Mouse (Mus musculus): ENCODE measurements around the gene Tmem270. TPM values are rescaled to one million over a fixed set of nuclear protein-coding genes. Genes with fewer than 3 reads are reported as not detected.
A peak's percentile ranks its signal among the peaks of the same experiment; 100 is the strongest.

Tmem270 gene
- polyA plus RNA-seq (2012; ENCODE audit: insufficient read depth, low replicate concordance): not detected in 2 replicates

GRCm38 (mm10) chr5:134906633-134907032, at the start of gene Tmem270:
TSS of gene Tmem270 (minus strand) at chr5:134906733.
- H3K9me3 ChIP-seq: peaks cover 6% of the 10 kb centered on the region; the same call in 1 of the 2 replicates
- H3K27me3 ChIP-seq (replicated peaks): peaks cover 20% of the 10 kb centered on the region
- no peaks in the 10 kb centered on the region for H3K36me3 ChIP-seq (replicated peaks; ENCODE audit: low read length)
- peaks cover 39% of the 10 kb centered on the region for H3K4me1 ChIP-seq
- H3K4me3 ChIP-seq (replicated peaks): no peak within 1 kb of the TSS
- no peak for TF ChIP-seq FLI1 (IDR thresholded peaks at IDR 0.05; ENCODE audit: low read length)
- TF ChIP-seq GATA1 (IDR thresholded peaks at IDR 0.05; ENCODE audit: borderline replicate concordance, low read length): no peak

DNA sequence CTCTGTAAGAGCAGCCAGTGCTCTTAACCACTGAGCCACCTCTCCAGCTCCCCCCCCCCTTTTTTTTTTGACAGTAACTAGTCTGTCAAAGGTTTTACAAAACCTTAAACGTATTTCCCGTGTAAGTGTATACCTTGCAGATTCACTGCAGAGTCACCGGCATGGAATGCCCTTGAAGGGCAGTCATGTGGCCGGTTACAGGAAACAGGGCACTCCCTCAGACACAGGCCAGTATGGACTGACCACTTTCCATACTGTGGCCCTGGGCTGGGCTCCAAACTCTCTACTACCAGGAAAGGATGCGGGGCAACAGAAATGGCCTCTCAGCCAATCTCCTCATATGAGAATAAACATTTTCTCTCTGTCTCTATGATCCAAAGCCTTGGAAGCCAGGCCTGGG, 49.0 kb upstream of the Tmem270 start:
- Histone ChIP-seq H3K4me3 (replicated peaks) (no peak overlapping the region), H3K36me3 (replicated peaks; ENCODE audit: low read length) (no peaks in the 10 kb centered on the region), H3K27me3 (replicated peaks) (no peaks in the 10 kb centered on the region), H3K9me3 (no peaks in the 10 kb centered on the region), H3K4me1 (peaks cover 94% of the 10 kb centered on the region)
- no peak for TF ChIP-seq FLI1 (IDR thresholded peaks at IDR 0.05; ENCODE audit: low read length)
- TF ChIP-seq GATA1 (IDR thresholded peaks at IDR 0.05; ENCODE audit: borderline replicate concordance, low read length): no peak

DNA sequence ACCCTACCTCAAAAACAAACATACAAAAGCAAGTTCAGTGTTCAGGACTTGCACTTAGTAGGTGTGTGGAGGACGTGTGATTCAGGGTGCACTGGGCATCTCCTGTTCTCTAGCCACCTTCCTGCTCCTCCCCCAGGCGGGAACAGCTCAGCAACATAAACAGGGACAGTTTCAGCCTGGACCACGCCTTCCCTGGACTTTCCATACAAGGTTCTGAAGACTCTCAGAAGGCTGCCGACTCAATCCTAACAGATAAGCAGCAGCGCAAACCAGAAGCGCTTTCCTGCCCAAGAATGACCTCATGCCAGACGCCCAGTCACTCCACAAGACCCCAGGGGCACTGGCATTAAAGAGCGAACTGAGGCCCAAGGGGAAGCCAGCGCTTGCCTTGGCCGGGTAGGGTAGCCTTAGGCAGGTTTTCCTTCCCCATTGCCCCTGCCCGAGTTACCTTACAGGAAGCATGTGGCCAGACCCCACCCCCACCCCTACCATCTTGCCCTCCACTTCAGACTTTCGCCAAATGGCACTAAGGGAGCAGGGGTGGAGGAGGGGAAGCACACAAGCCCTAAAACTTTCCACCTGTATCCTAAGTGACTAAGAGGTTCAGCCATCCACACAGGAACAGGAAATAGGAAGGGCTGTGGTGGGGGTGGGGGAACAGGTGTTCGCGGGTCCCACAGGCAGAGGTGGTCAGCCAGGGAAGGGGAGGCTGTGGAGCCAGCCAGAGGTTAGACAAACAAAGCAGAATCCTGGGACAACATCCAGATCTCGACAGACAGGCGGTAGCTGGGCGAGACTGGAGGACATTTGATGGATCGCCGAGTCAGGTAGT, 44.7 kb upstream of the Tmem270 start:
- Histone ChIP-seq H3K27me3 (replicated peaks) (peaks cover 3% of the 10 kb centered on the region), H3K9me3 (no peaks in the 10 kb centered on the region), H3K36me3 (replicated peaks; ENCODE audit: low read length) (no peaks in the 10 kb centered on the region), H3K4me1 (peaks cover 83% of the 10 kb centered on the region), H3K4me3 (replicated peaks) (peak overlapping the region; percentile 85)
- no peak for TF ChIP-seq FLI1 (IDR thresholded peaks at IDR 0.05; ENCODE audit: low read length)
- no peak for TF ChIP-seq GATA1 (IDR thresholded peaks at IDR 0.05; ENCODE audit: borderline replicate concordance, low read length)

DNA sequence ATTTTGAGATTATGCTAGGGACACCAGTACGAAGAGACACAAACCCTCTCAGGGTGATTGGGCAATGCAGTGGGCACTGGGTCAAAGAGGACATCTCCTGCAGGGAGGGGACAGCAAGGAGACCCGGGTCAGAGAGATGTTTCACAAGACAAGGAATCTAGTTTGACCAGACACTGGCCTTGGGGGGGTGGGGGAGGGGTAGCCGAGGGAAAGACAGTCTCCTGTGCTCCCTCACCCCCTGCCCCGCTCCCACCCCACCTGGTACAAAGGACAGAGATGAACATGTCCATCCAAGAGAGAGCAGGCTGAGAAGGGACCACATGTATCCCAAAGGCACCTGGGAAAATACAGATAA, 41.5 kb upstream of the Tmem270 start:
- Histone ChIP-seq H3K36me3 (replicated peaks; ENCODE audit: low read length) (no peaks in the 10 kb centered on the region), H3K4me1 (peaks cover 80% of the 10 kb centered on the region), H3K4me3 (replicated peaks) (no peak overlapping the region), H3K27me3 (replicated peaks) (peaks cover 11% of the 10 kb centered on the region), H3K9me3 (no peaks in the 10 kb centered on the region)
- TF ChIP-seq GATA1 (IDR thresholded peaks at IDR 0.05; ENCODE audit: borderline replicate concordance, low read length): no peak
- TF ChIP-seq FLI1 (IDR thresholded peaks at IDR 0.05; ENCODE audit: low read length): no peak

DNA sequence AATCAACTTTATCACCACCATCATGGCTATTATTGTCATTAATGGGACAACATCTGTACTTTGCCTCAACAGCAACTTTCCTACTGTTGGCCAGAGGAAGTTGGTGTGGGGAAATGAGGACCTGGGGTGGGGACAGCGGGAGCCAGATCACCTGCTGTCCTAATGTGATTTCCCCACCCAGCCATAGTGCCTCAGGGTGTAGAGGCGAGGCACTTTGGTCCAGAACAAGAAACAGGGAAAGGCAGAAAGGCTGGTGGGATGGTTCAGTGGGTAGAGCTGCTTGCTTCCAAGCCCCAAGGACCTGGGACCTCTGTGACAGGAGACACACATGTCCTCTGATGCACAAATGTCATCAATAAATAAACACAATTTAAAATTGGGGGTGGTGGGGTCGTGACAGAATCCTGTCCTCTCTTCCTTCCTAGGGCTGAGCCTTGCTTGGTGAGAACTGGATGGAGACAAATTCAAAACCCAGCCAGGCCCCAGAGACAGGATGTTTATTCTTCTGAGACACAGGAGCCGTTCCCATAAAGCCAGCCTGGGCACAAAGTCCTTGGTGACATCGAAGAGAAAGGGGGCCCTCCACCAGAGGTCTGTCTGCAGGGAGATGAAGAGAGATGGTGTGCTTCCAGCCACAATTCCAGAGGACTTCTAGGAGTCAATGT, 41.0 kb upstream of the Tmem270 start:
- H3K9me3 ChIP-seq: no peaks in the 10 kb centered on the region
- peaks cover 80% of the 10 kb centered on the region for H3K4me1 ChIP-seq
- H3K36me3 ChIP-seq (replicated peaks; ENCODE audit: low read length): no peaks in the 10 kb centered on the region
- H3K4me3 ChIP-seq (replicated peaks): no peak overlapping the region
- H3K27me3 ChIP-seq (replicated peaks): peaks cover 11% of the 10 kb centered on the region
- no peak for TF ChIP-seq GATA1 (IDR thresholded peaks at IDR 0.05; ENCODE audit: borderline replicate concordance, low read length)
- TF ChIP-seq FLI1 (IDR thresholded peaks at IDR 0.05; ENCODE audit: low read length): no peak

DNA sequence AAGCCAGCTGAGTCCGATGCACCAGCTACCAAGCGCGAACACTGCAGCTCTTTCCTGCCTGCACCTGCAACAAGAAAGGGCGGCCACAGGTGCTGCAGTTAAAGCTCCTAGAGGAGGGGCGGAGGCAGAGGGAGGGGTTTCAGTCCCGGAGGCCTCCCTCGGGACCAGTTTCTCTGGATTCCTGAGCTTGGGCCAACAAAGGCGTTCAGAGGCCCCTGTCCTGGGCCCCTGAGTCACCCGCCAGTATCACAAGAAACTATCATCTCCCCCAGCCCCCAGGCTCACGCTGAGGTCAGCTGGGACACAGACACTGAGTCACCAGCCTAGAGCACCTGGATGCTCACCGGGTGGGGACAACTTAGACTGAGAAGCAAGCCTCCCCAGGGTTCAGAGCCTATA, 40.3 kb upstream of the Tmem270 start, which contains the start of gene Cldn4:
Gene Cldn4, minus strand, starts transcription at position 78 of the 399 bp plus-strand sequence.
- Histone ChIP-seq H3K27me3 (replicated peaks) (peaks cover 11% of the 10 kb centered on the region), H3K4me1 (peaks cover 76% of the 10 kb centered on the region), H3K36me3 (replicated peaks; ENCODE audit: low read length) (peaks cover 2% of the 10 kb centered on the region), H3K4me3 (replicated peaks) (no peak within 1 kb of the TSS), H3K9me3 (no peaks in the 10 kb centered on the region)
- TF ChIP-seq GATA1 (IDR thresholded peaks at IDR 0.05; ENCODE audit: borderline replicate concordance, low read length) (no peak), FLI1 (IDR thresholded peaks at IDR 0.05; ENCODE audit: low read length) (no peak)

DNA sequence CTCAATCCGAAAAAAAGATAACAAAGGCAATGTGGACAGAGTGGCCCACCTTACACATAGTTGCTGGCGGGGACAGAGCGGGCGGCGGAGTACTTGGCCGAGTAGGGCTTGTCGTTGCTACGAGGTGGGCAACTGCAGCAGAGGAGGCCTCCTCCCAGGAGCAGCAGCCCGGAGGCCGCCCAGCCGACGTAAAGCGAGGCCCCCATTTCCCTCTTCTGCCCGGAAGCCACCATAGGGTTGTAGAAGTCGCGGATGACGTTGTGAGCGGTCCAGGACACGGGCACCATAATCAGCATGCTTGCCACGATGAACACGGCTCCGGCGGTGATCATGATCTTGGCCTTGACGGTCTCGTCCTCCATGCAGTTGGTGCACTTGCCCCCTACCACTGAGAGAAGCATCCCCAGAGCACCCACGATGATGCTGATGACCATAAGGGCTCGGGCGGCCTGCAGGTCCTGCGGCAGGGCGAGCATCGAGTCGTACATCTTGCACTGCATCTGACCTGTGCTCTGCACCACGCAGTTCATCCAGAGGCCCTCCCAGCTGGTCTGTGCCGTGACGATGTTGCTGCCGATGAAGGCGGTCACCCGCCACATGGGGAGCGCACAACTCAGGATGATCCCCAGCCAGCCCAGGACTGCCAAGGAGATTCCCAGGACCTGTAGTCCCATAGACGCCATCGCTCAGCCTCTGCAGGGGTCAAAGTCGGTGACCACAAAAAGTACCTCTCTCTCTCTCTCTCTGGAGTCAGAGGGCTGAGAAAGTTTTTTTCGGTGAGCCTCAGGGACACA, 39.7 kb upstream of the Tmem270 start:
- TF ChIP-seq FLI1 (IDR thresholded peaks at IDR 0.05; ENCODE audit: low read length): no peak
- TF ChIP-seq GATA1 (IDR thresholded peaks at IDR 0.05; ENCODE audit: borderline replicate concordance, low read length): no peak

DNA sequence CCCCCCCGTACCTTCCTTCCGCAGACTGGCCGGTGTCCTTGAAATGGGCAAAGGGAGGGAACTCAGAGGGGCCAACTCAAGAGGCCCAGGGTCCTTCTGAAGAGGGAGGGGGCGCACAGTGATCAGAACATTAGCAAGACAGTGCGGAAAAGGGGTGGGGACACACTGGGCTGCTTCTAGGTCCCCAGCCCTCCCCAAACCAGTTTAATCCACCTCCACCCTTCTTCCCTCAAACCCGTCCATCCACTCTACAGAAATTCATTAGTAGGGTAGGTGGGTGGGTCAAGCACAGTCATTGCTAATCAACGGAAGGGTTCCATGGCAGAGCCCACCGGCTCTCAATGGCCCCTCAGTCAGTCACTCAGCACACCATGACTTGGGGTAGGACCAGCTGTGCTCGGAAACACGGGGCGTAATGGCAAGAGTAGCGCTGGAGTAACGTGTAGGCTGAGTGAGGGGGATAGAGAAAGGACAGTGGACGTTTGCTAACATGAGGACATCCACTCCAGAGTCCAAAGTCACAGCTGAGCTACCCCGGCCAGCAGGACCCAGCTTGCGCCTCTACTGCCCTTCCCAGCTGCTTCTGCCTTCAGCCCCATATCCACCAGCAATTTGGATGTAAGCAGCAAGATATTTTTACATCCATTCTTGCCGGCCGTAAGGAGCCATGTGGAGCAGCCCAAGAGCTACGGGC, 38.9 kb upstream of the Tmem270 start:
- no peaks in the 10 kb centered on the region for H3K9me3 ChIP-seq
- H3K27me3 ChIP-seq (replicated peaks): peaks cover 11% of the 10 kb centered on the region
- H3K4me1 ChIP-seq: peaks cover 70% of the 10 kb centered on the region
- peaks cover 16% of the 10 kb centered on the region for H3K36me3 ChIP-seq (replicated peaks; ENCODE audit: low read length)
- H3K4me3 ChIP-seq (replicated peaks): no peak overlapping the region
- TF ChIP-seq GATA1 (IDR thresholded peaks at IDR 0.05; ENCODE audit: borderline replicate concordance, low read length): no peak
- TF ChIP-seq FLI1 (IDR thresholded peaks at IDR 0.05; ENCODE audit: low read length): no peak

More for the DNA sequence above, 39.7 kb upstream of the Tmem270 start:
- H3K27me3 ChIP-seq (replicated peaks): peaks cover 11% of the 10 kb centered on the region
- no peak overlapping the region for H3K4me3 ChIP-seq (replicated peaks)
- peaks cover 8% of the 10 kb centered on the region for H3K36me3 ChIP-seq (replicated peaks; ENCODE audit: low read length)
- no peaks in the 10 kb centered on the region for H3K9me3 ChIP-seq
- peaks cover 71% of the 10 kb centered on the region for H3K4me1 ChIP-seq

DNA sequence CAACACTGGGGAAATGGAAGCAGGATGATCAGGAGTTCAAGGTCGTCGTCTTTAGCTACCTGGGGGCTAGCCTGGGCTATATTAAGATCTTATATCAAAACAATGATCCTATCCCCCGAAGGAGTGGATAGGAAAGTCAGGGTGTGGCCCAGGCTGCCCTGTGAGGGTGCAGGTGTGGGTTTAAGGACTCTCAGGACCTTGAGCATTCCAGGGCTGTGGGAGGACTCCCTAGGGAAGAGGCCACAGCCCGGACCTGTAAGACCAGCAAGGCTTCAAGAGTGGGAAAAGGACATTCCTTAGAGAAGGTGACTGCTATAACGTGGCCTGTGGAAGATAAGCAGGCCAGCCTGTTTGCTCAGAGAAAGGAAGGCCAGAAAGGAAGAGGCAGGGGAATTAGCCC, 37.6 kb upstream of the Tmem270 start:
- no peak for TF ChIP-seq GATA1 (IDR thresholded peaks at IDR 0.05; ENCODE audit: borderline replicate concordance, low read length)
- TF ChIP-seq FLI1 (IDR thresholded peaks at IDR 0.05; ENCODE audit: low read length): no peak
- peaks cover 20% of the 10 kb centered on the region for H3K36me3 ChIP-seq (replicated peaks; ENCODE audit: low read length)
- H3K4me3 ChIP-seq (replicated peaks): no peak overlapping the region
- no peaks in the 10 kb centered on the region for H3K9me3 ChIP-seq
- peaks cover 64% of the 10 kb centered on the region for H3K4me1 ChIP-seq
- peaks cover 11% of the 10 kb centered on the region for H3K27me3 ChIP-seq (replicated peaks)
